In genomic region chr9:122864848-122865247, GRCm38 (mm10) we compare ENCODE assay signal across 7 mouse cellular contexts. TPM values are rescaled to one million over a fixed set of nuclear protein-coding genes. Genes with fewer than 3 reads are reported as not detected.
DNase-seq lines count a peak whose midpoint lies in the region; ATAC-seq and TF ChIP-seq lines count a peak whose summit lies in the region.

No protein-coding gene starts in this region.

- H3K4me3 ChIP-seq in megakaryocyte, embryonic 14.5 days (replicated peaks): peak overlapping the region; percentile 96
- peak overlapping the region; percentile 89 for H3K4me3 ChIP-seq in embryonic fibroblast, embryonic 13.5 days (ENCODE audit: insufficient read depth, low read length)
- H3K4me3 ChIP-seq in limb, embryonic 13.5 days: peak overlapping the region; percentile 84
- H3K4me3 ChIP-seq in stomach, postnatal 0 days (ENCODE audit: low read depth, low read length): peak overlapping the region; percentile 79

- peak overlapping the region; percentile 82 for H3K4me2 ChIP-seq in limb, embryonic 13.5 days (replicated peaks)
- H3K4me2 ChIP-seq in stomach, postnatal 0 days (replicated peaks; ENCODE audit: low read depth): peak overlapping the region; percentile 54

- TF ChIP-seq POLR2A in embryonic fibroblast, embryonic 13.5 days (IDR thresholded peaks at IDR 0.05; ENCODE audit: low read depth, low read length): no peak

- H3K9me3 ChIP-seq in megakaryocyte, embryonic 14.5 days: peaks cover 59% of the 10 kb centered on the region
- H3K9me3 ChIP-seq in limb, embryonic 13.5 days: peaks cover 27% of the 10 kb centered on the region
- peaks cover 13% of the 10 kb centered on the region; the same call in 1 of the 2 replicates for H3K9me3 ChIP-seq in stomach, postnatal 0 days (ENCODE audit: control insufficient read depth, low read length)

- DNase-seq in stomach, postnatal 0 days (ENCODE audit: low spot score): no peak
- DNase-seq in adrenal gland, adult 18-20 months (ENCODE audit: low spot score in 2 of 2): no peak
- no peak for DNase-seq in thymus, postnatal 25 days

- 62% methylated on average over 3 of the region's 3 CpGs for WGBS in limb, embryonic 13.5 days
- WGBS in stomach, postnatal 0 days: 44% methylated on average over 3 of the region's 3 CpGs

- no peak for TF ChIP-seq EP300 in stomach, postnatal 0 days (optimal IDR thresholded peaks at IDR 0.05)

- no peak for ATAC-seq in megakaryocyte, adult 5-6 weeks (ENCODE audit: poor library complexity, severe bottlenecking)
- no peak for ATAC-seq in limb, embryonic 13.5 days (ENCODE audit: low FRiP score, low read depth)
- no peak for ATAC-seq in stomach, postnatal 0 days (ENCODE audit: low FRiP score, low TSS enrichment)

- no peak overlapping the region for H3K27ac ChIP-seq in embryonic fibroblast, embryonic 13.5 days (ENCODE audit: insufficient read depth, low read length)
- H3K27ac ChIP-seq in limb, embryonic 13.5 days: no peak overlapping the region
- H3K27ac ChIP-seq in stomach, postnatal 0 days (replicated peaks): no peak overlapping the region

- no peak for TF ChIP-seq CTCF in embryonic fibroblast, embryonic 13.5 days (IDR thresholded peaks at IDR 0.05; ENCODE audit: borderline replicate concordance, insufficient read depth, low read length)
- TF ChIP-seq CTCF in stomach, postnatal 0 days (IDR thresholded peaks at IDR 0.05; ENCODE audit: low read depth): no peak

- H3K36me3 ChIP-seq in megakaryocyte, embryonic 14.5 days (replicated peaks; ENCODE audit: low read length): peaks cover 52% of the 10 kb centered on the region
- H3K36me3 ChIP-seq in limb, embryonic 13.5 days: peaks cover 30% of the 10 kb centered on the region
- peaks cover 17% of the 10 kb centered on the region for H3K36me3 ChIP-seq in stomach, postnatal 0 days (ENCODE audit: control insufficient read depth, insufficient read depth, low read length)

- H3K27me3 ChIP-seq in megakaryocyte, embryonic 14.5 days (replicated peaks): peaks cover 5% of the 10 kb centered on the region
- H3K27me3 ChIP-seq in limb, embryonic 13.5 days: no peaks in the 10 kb centered on the region
- no peaks in the 10 kb centered on the region for H3K27me3 ChIP-seq in stomach, postnatal 0 days (ENCODE audit: control insufficient read depth, insufficient read depth, low read length)

- peaks cover 19% of the 10 kb centered on the region for H3K4me1 ChIP-seq in megakaryocyte, embryonic 14.5 days
- peaks cover 2% of the 10 kb centered on the region for H3K4me1 ChIP-seq in embryonic fibroblast, embryonic 13.5 days (ENCODE audit: control insufficient read depth, insufficient read depth, low read length)
- peaks cover 17% of the 10 kb centered on the region for H3K4me1 ChIP-seq in limb, embryonic 13.5 days
- no peaks in the 10 kb centered on the region; the same call in 1 of the 2 replicates for H3K4me1 ChIP-seq in stomach, postnatal 0 days (replicated peaks; ENCODE audit: control insufficient read depth, insufficient read depth)

- peak overlapping the region; percentile 93 for H3K9ac ChIP-seq in limb, embryonic 13.5 days
- no peak overlapping the region for H3K9ac ChIP-seq in stomach, postnatal 0 days (ENCODE audit: low read length)

RNA-seq across cellular contexts. Expression of gene Zfp445, which starts 1.0 kb away (rescaled TPM):
- 3.9 TPM in 1 of 2 replicates, not detected in the other for polyA plus RNA-seq in megakaryocyte, embryonic 14.5 days (2012; ENCODE audit: insufficient read depth, low replicate concordance)
- 27.6 and 29.1 TPM in 2 replicates for total RNA-seq in megakaryocyte, adult 5-6 weeks (2015)
- 50.0 and 59.3 TPM in 2 replicates for total RNA-seq in megakaryocyte, adult 5-6 weeks (2017)
- polyA plus RNA-seq in embryonic fibroblast, embryonic 13.5 days (2011; ENCODE audit: insufficient read length, low read depth, missing spikeins): 74.3 and 83.7 TPM in 2 replicates
- polyA plus RNA-seq in limb, embryonic 13.5 days (2015; fragmentation: Nextera tagmentation; extraction: Ambion mirVana): 75.2 and 88.0 TPM in 2 replicates
- polyA plus RNA-seq in stomach, postnatal 0 days (2015; fragmentation: Nextera tagmentation; extraction: Ambion mirVana): 17.0 and 19.2 TPM in 2 replicates
- total RNA-seq in adrenal gland, adult 18-20 months (2021): 100 to 1,000 TPM in 1 of 2 experiments, 10 to 100 TPM in 1; 83.7 to 121 TPM

RNA-seq across cellular contexts. Expression of gene Zkscan7, which starts 20.6 kb away (rescaled TPM):
- polyA plus RNA-seq in megakaryocyte, embryonic 14.5 days (2012; ENCODE audit: insufficient read depth, low replicate concordance): not detected in 2 replicates
- total RNA-seq in megakaryocyte, adult 5-6 weeks (2015): 0.25 and 0.34 TPM in 2 replicates
- total RNA-seq in megakaryocyte, adult 5-6 weeks (2017): 0.51 and 0.69 TPM in 2 replicates
- polyA plus RNA-seq in embryonic fibroblast, embryonic 13.5 days (2011; ENCODE audit: insufficient read length, low read depth, missing spikeins): 4.8 and 4.9 TPM in 2 replicates
- 3.7 and 4.9 TPM in 2 replicates for polyA plus RNA-seq in limb, embryonic 13.5 days (2015; fragmentation: Nextera tagmentation; extraction: Ambion mirVana)
- 2.0 and 2.6 TPM in 2 replicates for polyA plus RNA-seq in stomach, postnatal 0 days (2015; fragmentation: Nextera tagmentation; extraction: Ambion mirVana)
- 1 to 10 TPM; 4.5 to 6.2 TPM for total RNA-seq in adrenal gland, adult 18-20 months (2021)

RNA-seq across cellular contexts. Expression of gene Gm35549, which starts 21.0 kb away (rescaled TPM):
- polyA plus RNA-seq in megakaryocyte, embryonic 14.5 days (2012; ENCODE audit: insufficient read depth, low replicate concordance): not detected in 2 replicates
- total RNA-seq in megakaryocyte, adult 5-6 weeks (2015): not detected in 2 replicates
- not detected in 2 replicates for total RNA-seq in megakaryocyte, adult 5-6 weeks (2017)
- not detected in 2 replicates for polyA plus RNA-seq in embryonic fibroblast, embryonic 13.5 days (2011; ENCODE audit: insufficient read length, low read depth, missing spikeins)
- polyA plus RNA-seq in limb, embryonic 13.5 days (2015; fragmentation: Nextera tagmentation; extraction: Ambion mirVana): 0.34 and 0.67 TPM in 2 replicates
- polyA plus RNA-seq in stomach, postnatal 0 days (2015; fragmentation: Nextera tagmentation; extraction: Ambion mirVana): 0.32 TPM in 1 of 2 replicates, not detected in the other
- total RNA-seq in adrenal gland, adult 18-20 months (2021): not detected

RNA-seq across cellular contexts. Expression of gene Zfp105, which starts 58.0 kb away (rescaled TPM):
- polyA plus RNA-seq in megakaryocyte, embryonic 14.5 days (2012; ENCODE audit: insufficient read depth, low replicate concordance): not detected in 2 replicates
- total RNA-seq in megakaryocyte, adult 5-6 weeks (2015): 1.1 and 1.8 TPM in 2 replicates
- 0.16 and 1.5 TPM in 2 replicates for total RNA-seq in megakaryocyte, adult 5-6 weeks (2017)
- polyA plus RNA-seq in embryonic fibroblast, embryonic 13.5 days (2011; ENCODE audit: insufficient read length, low read depth, missing spikeins): 7.8 and 10.5 TPM in 2 replicates
- 29.6 and 32.2 TPM in 2 replicates for polyA plus RNA-seq in limb, embryonic 13.5 days (2015; fragmentation: Nextera tagmentation; extraction: Ambion mirVana)
- polyA plus RNA-seq in stomach, postnatal 0 days (2015; fragmentation: Nextera tagmentation; extraction: Ambion mirVana): 5.2 and 5.4 TPM in 2 replicates
- 1 to 10 TPM; 3.3 to 4.2 TPM for total RNA-seq in adrenal gland, adult 18-20 months (2021)

RNA-seq across cellular contexts. Expression of gene Tcaim, which starts 59.5 kb away (rescaled TPM):
- 0.03 TPM in 1 of 2 replicates, not detected in the other for polyA plus RNA-seq in megakaryocyte, embryonic 14.5 days (2012; ENCODE audit: insufficient read depth, low replicate concordance)
- total RNA-seq in megakaryocyte, adult 5-6 weeks (2015): 2.3 and 4.6 TPM in 2 replicates
- 4.3 and 6.5 TPM in 2 replicates for total RNA-seq in megakaryocyte, adult 5-6 weeks (2017)
- 8.0 and 9.9 TPM in 2 replicates for polyA plus RNA-seq in embryonic fibroblast, embryonic 13.5 days (2011; ENCODE audit: insufficient read length, low read depth, missing spikeins)
- 8.4 TPM in 2 replicates for polyA plus RNA-seq in limb, embryonic 13.5 days (2015; fragmentation: Nextera tagmentation; extraction: Ambion mirVana)
- polyA plus RNA-seq in stomach, postnatal 0 days (2015; fragmentation: Nextera tagmentation; extraction: Ambion mirVana): 2.8 and 3.1 TPM in 2 replicates
- 10 to 100 TPM; 20.0 to 26.3 TPM for total RNA-seq in adrenal gland, adult 18-20 months (2021)
